In the genomic region with DNA sequence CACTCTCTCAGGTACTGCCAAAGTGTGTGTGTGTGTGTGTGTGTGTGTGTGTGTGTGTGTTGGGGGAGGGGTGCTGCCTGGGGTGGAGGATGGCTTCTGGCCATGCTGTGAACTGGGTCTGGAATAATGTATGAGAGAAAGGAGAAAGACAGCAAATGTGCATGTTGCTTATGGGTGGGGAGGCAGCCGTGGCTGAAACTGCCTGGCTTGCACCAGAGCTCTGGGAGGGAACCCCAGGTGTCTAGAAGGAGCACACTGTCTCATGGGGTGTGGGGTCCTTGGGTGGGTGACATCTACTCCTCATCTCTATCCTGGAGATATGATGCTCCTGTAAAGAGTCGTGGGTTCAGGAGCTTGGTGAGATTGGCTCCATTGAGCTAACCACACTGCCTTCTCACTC, we compare ENCODE assay signal across 25 mouse cellular contexts. TPM values are rescaled to one million over a fixed set of nuclear protein-coding genes. Genes with fewer than 3 reads are reported as not detected.
"Had no signal": no experiment of that assay in that cellular context is flagged by ENCODE, and none has a peak within 500 bp of the region (broad histone marks: within the 10 kb centered on the region; RNA-seq: fewer than 3 reads in every experiment).

No protein-coding gene starts in this region.

- H3K27me3 ChIP-seq: liver, embryonic 13.5 days; liver, embryonic 15.5 days; lung, embryonic 15.5 days; midbrain, embryonic 12.5 days; midbrain, embryonic 15.5 days; neural tube, embryonic 13.5 days; neural tube, embryonic 15.5 days; stomach, embryonic 15.5 days had no signal

- DNase-seq: liver, embryonic 13.5 days; liver, postnatal 0 days; lung, adult 2 months; lung, postnatal 14 days; lung, postnatal 36 days; right cerebral cortex, postnatal 14 days; thymus, adult 2 months; thymus, postnatal 25 days; thymus, postnatal 4 days had no signal

- H3K4me2 ChIP-seq: liver, embryonic 13.5 days; liver, embryonic 15.5 days; lung, embryonic 15.5 days; midbrain, embryonic 12.5 days; midbrain, embryonic 15.5 days; neural tube, embryonic 13.5 days; neural tube, embryonic 15.5 days; stomach, embryonic 15.5 days had no signal

- H3K9ac ChIP-seq: liver, embryonic 13.5 days; liver, embryonic 15.5 days; liver, postnatal 0 days; lung, embryonic 15.5 days; midbrain, embryonic 12.5 days; midbrain, embryonic 15.5 days; neural tube, embryonic 13.5 days; neural tube, embryonic 15.5 days; stomach, embryonic 15.5 days had no signal

- H3K27ac ChIP-seq: liver, embryonic 13.5 days; liver, embryonic 15.5 days; lung, embryonic 15.5 days; macrophage; midbrain, embryonic 12.5 days; midbrain, embryonic 15.5 days; neural tube, embryonic 13.5 days; neural tube, embryonic 15.5 days; stomach, embryonic 15.5 days had no signal

- H3K9me3 ChIP-seq: liver, embryonic 13.5 days; liver, embryonic 15.5 days; lung, embryonic 15.5 days; megakaryocyte, embryonic 14.5 days; midbrain, embryonic 12.5 days; midbrain, embryonic 15.5 days; neural tube, embryonic 13.5 days; neural tube, embryonic 15.5 days; stomach, embryonic 15.5 days had no signal

- H3K36me3 ChIP-seq: liver, embryonic 13.5 days; liver, embryonic 15.5 days; lung, embryonic 15.5 days; midbrain, embryonic 12.5 days; midbrain, embryonic 15.5 days; neural tube, embryonic 13.5 days; neural tube, embryonic 15.5 days; stomach, embryonic 15.5 days had no signal

- ATAC-seq: liver, postnatal 0 days; lung, postnatal 0 days; midbrain, embryonic 15.5 days had no signal

- H3K4me3 ChIP-seq: liver, embryonic 13.5 days; liver, embryonic 15.5 days; lung, embryonic 15.5 days; megakaryocyte, embryonic 14.5 days; midbrain, embryonic 12.5 days; midbrain, embryonic 15.5 days; neural tube, embryonic 13.5 days; neural tube, embryonic 15.5 days; stomach, embryonic 15.5 days had no signal

- H3K4me1 ChIP-seq: midbrain, embryonic 15.5 days; neural tube, embryonic 13.5 days; neural tube, embryonic 15.5 days had no signal

RNA-seq across cellular contexts. Expression of gene Rnf222, which starts 0.3 kb away (rescaled TPM):
- total RNA-seq: megakaryocyte progenitor cell, adult 5-6 weeks; monocyte, adult 5-6 weeks had no signal
- polyA plus RNA-seq: macrophage; midbrain, embryonic 15.5 days; midbrain, postnatal 0 days; neural tube, embryonic 13.5 days; neural tube, embryonic 15.5 days; urinary bladder, adult 2 months had no signal

RNA-seq across cellular contexts. Expression of gene Odf4, which starts 38.2 kb away (rescaled TPM):
- total RNA-seq: megakaryocyte progenitor cell, adult 5-6 weeks; monocyte, adult 5-6 weeks had no signal
- polyA plus RNA-seq: liver, embryonic 13.5 days; liver, embryonic 15.5 days; liver, postnatal 0 days; lung, embryonic 15.5 days; lung, postnatal 0 days; macrophage; neural tube, embryonic 11.5 days; spleen, adult 2 months; stomach, embryonic 15.5 days; urinary bladder, adult 2 months had no signal
